Mouse (Mus musculus): ENCODE results near the gene Dchs2. TPM values are rescaled to one million over a fixed set of nuclear protein-coding genes. Genes with fewer than 3 reads are reported as not detected.
A peak's percentile ranks its signal among the peaks of the same experiment; 100 is the strongest.

The Dchs2 gene
- total RNA-seq, 1 experiment, result 0.22 TPM

GRCm38 (mm10) chr3:83127088-83127725 is 541 bp upstream of the Dchs2 start:
- TF ChIP-seq CHD2 (IDR thresholded peaks at IDR 0.05; ENCODE audit: low read depth, low read length) (no peak), MAFK (IDR thresholded peaks at IDR 0.05; ENCODE audit: insufficient read depth, low read depth, low read length) (no peak), HCFC1 (IDR thresholded peaks at IDR 0.05; ENCODE audit: borderline replicate concordance, insufficient read depth, low read length) (no peak), ZC3H11A (IDR thresholded peaks at IDR 0.05; ENCODE audit: borderline replicate concordance, low read depth, low read length) (no peak), ZNF384 (IDR thresholded peaks at IDR 0.05; ENCODE audit: low read depth, low read length) (no peak)
- no peaks in the 10 kb centered on the region for H3K36me3 ChIP-seq (ENCODE audit: control insufficient read depth, insufficient read depth, low read length, poor library complexity, severe bottlenecking)
- no peak overlapping the region for H3K9ac ChIP-seq (ENCODE audit: insufficient read depth, low read depth, low read length, poor library complexity, severe bottlenecking)
- no peaks in the 10 kb centered on the region for H3K9me3 ChIP-seq (ENCODE audit: control insufficient read depth, insufficient read depth, low read depth, low read length)
- no peaks in the 10 kb centered on the region; a peak in 1 of 4 replicates for H3K4me1 ChIP-seq (ENCODE audit: control insufficient read depth in 2 of 2, insufficient read depth in 2 of 2, low read length in 2 of 2, poor library complexity in 1 of 2)
- H3K27ac ChIP-seq (ENCODE audit: insufficient read depth, low read depth, low read length, poor library complexity, severe bottlenecking), result no peak overlapping the region
- in situ Hi-C loops (cut with MboI; ENCODE audit: low sequenced_read_pairs in 2 of 2, unreplicated experiment in 2 of 2), result no loop called here
- peak overlapping the region; percentile 35 to 67 for H3K4me3 ChIP-seq (ENCODE audit: insufficient read depth in 1 of 2, low read depth in 1 of 2, low read length in 2 of 2, poor library complexity in 1 of 2, severe bottlenecking in 1 of 2)
- no peak for DNase-seq (ENCODE audit: low read depth, low spot score)

GRCm38 (mm10) chr3:83128449-83128922 is 738 bp downstream of the Dchs2 start:
- Histone ChIP-seq H3K4me3 (ENCODE audit: insufficient read depth in 1 of 2, low read depth in 1 of 2, low read length in 2 of 2, poor library complexity in 1 of 2, severe bottlenecking in 1 of 2) (peak overlapping the region; percentile 28 to 35; a peak in 2 of 4 replicates), H3K4me1 (ENCODE audit: control insufficient read depth in 2 of 2, insufficient read depth in 2 of 2, low read length in 2 of 2, poor library complexity in 1 of 2) (no peaks in the 10 kb centered on the region; a peak in 1 of 4 replicates), H3K9ac (ENCODE audit: insufficient read depth, low read depth, low read length, poor library complexity, severe bottlenecking) (no peak overlapping the region), H3K36me3 (ENCODE audit: control insufficient read depth, insufficient read depth, low read length, poor library complexity, severe bottlenecking) (no peaks in the 10 kb centered on the region), H3K9me3 (ENCODE audit: control insufficient read depth, insufficient read depth, low read depth, low read length) (no peaks in the 10 kb centered on the region), H3K27ac (ENCODE audit: insufficient read depth, low read depth, low read length, poor library complexity, severe bottlenecking) (no peak overlapping the region)
- in situ Hi-C loops (cut with MboI; ENCODE audit: low sequenced_read_pairs in 2 of 2, unreplicated experiment in 2 of 2), result no loop called here
- TF ChIP-seq MAFK (IDR thresholded peaks at IDR 0.05; ENCODE audit: insufficient read depth, low read depth, low read length) (no peak), HCFC1 (IDR thresholded peaks at IDR 0.05; ENCODE audit: borderline replicate concordance, insufficient read depth, low read length) (no peak), ZC3H11A (IDR thresholded peaks at IDR 0.05; ENCODE audit: borderline replicate concordance, low read depth, low read length) (no peak), ZNF384 (IDR thresholded peaks at IDR 0.05; ENCODE audit: low read depth, low read length) (no peak), CHD2 (IDR thresholded peaks at IDR 0.05; ENCODE audit: low read depth, low read length) (no peak)
- DNase-seq (ENCODE audit: low read depth, low spot score), result no peak

- peak overlapping the region; percentile 28 to 35; a peak in 2 of 4 replicates for H3K4me3 ChIP-seq (ENCODE audit: insufficient read depth in 1 of 2, low read depth in 1 of 2, low read length in 2 of 2, poor library complexity in 1 of 2, severe bottlenecking in 1 of 2)
- H3K36me3 ChIP-seq (ENCODE audit: control insufficient read depth, insufficient read depth, low read length, poor library complexity, severe bottlenecking), result no peaks in the 10 kb centered on the region
- H3K4me1 ChIP-seq (ENCODE audit: control insufficient read depth in 2 of 2, insufficient read depth in 2 of 2, low read length in 2 of 2, poor library complexity in 1 of 2), result no peaks in the 10 kb centered on the region; a peak in 1 of 4 replicates
- TF ChIP-seq CHD2 (IDR thresholded peaks at IDR 0.05; ENCODE audit: low read depth, low read length), result no peak
- no peak for TF ChIP-seq MAFK (IDR thresholded peaks at IDR 0.05; ENCODE audit: insufficient read depth, low read depth, low read length)
- TF ChIP-seq HCFC1 (IDR thresholded peaks at IDR 0.05; ENCODE audit: borderline replicate concordance, insufficient read depth, low read length), result no peak
- no peak overlapping the region for H3K9ac ChIP-seq (ENCODE audit: insufficient read depth, low read depth, low read length, poor library complexity, severe bottlenecking)
- no peak for DNase-seq (ENCODE audit: low read depth, low spot score)
- in situ Hi-C loops (cut with MboI; ENCODE audit: low sequenced_read_pairs in 2 of 2, unreplicated experiment in 2 of 2), result no loop called here
- H3K9me3 ChIP-seq (ENCODE audit: control insufficient read depth, insufficient read depth, low read depth, low read length), result no peaks in the 10 kb centered on the region
- H3K27ac ChIP-seq (ENCODE audit: insufficient read depth, low read depth, low read length, poor library complexity, severe bottlenecking), result no peak overlapping the region
Observed at GRCm38 (mm10) chr3:83129151-83129550, 1.4 kb downstream of the Dchs2 start.

DNA sequence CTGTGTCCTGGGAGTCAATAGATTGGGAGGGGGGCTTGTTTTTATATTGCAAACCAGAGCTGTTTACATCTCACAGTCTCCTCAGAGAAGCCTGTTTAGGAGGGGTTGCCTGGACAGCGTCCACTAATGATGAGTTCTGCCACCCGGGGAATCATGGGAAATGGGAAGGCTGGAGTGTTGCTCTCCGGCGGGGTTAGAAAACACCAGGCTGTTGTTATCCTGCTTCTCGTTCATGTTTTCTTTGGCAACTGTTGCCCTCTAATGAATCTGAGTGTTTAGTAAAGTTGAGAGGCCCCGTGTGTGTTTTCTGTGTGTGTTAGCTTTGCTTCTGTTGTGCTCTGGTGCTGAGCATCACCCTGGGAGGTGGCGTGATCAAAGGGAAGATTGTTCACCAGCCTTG is 8.7 kb downstream of the Dchs2 start:
- H3K4me1 ChIP-seq (ENCODE audit: control insufficient read depth in 2 of 2, insufficient read depth in 2 of 2, low read length in 2 of 2, poor library complexity in 1 of 2), result no peaks in the 10 kb centered on the region
- no peak for TF ChIP-seq ZNF384 (IDR thresholded peaks at IDR 0.05; ENCODE audit: low read depth, low read length)
- TF ChIP-seq MAFK (IDR thresholded peaks at IDR 0.05; ENCODE audit: insufficient read depth, low read depth, low read length), result no peak
- TF ChIP-seq HCFC1 (IDR thresholded peaks at IDR 0.05; ENCODE audit: borderline replicate concordance, insufficient read depth, low read length), result no peak
- TF ChIP-seq ZC3H11A (IDR thresholded peaks at IDR 0.05; ENCODE audit: borderline replicate concordance, low read depth, low read length), result no peak
- TF ChIP-seq CHD2 (IDR thresholded peaks at IDR 0.05; ENCODE audit: low read depth, low read length), result no peak
- no peak overlapping the region for H3K4me3 ChIP-seq (ENCODE audit: insufficient read depth in 1 of 2, low read depth in 1 of 2, low read length in 2 of 2, poor library complexity in 1 of 2, severe bottlenecking in 1 of 2)
- H3K9ac ChIP-seq (ENCODE audit: insufficient read depth, low read depth, low read length, poor library complexity, severe bottlenecking), result no peak overlapping the region
- no peak overlapping the region for H3K27ac ChIP-seq (ENCODE audit: insufficient read depth, low read depth, low read length, poor library complexity, severe bottlenecking)
- no peaks in the 10 kb centered on the region for H3K9me3 ChIP-seq (ENCODE audit: control insufficient read depth, insufficient read depth, low read depth, low read length)
- in situ Hi-C loops (cut with MboI; ENCODE audit: low sequenced_read_pairs in 2 of 2, unreplicated experiment in 2 of 2), result no loop called here
- DNase-seq (ENCODE audit: low read depth, low spot score), result no peak
- no peaks in the 10 kb centered on the region for H3K36me3 ChIP-seq (ENCODE audit: control insufficient read depth, insufficient read depth, low read length, poor library complexity, severe bottlenecking)

Data from ES-E14 (cell line).